9 mouse cellular contexts compared by ENCODE assay signal in the genomic region with DNA sequence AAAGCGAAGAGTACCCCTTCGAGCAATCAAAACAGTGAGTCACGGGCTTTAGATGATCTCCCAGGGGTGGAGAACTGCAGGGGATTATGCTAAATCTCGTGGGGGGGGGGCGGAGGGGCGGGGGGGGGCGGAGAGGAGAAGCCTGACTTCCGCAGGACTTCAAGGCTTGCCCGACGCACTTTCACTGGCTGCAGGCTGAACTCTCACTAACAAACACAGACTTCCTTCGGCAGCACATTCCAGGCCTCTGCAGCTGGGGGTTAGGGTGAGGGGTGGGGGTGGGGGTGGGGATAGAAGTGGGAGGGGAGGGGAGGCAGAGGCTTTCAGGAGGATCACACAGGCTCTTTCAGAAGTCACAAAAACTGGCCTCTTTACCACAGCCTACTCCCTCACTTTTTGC. TPM values are rescaled to one million over a fixed set of nuclear protein-coding genes. Genes with fewer than 3 reads are reported as not detected.
DNase-seq lines count a peak whose midpoint lies in the region; ATAC-seq and TF ChIP-seq lines count a peak whose summit lies in the region.
"Had no signal": no experiment of that assay in that cellular context is flagged by ENCODE, and none has a peak within 500 bp of the region (broad histone marks: within the 10 kb centered on the region; RNA-seq: fewer than 3 reads in every experiment).

No protein-coding gene starts in this region.

- H3K27me3 ChIP-seq in heart, embryonic 10.5 days (ENCODE audit: insufficient read depth, poor library complexity, severe bottlenecking): no peaks in the 10 kb centered on the region
- H3K27me3 ChIP-seq in heart, embryonic 14.5 days (ENCODE audit: control insufficient read depth, insufficient read depth, low read length): no peaks in the 10 kb centered on the region
- no peaks in the 10 kb centered on the region for H3K27me3 ChIP-seq in liver, adult 2 months (ENCODE audit: control insufficient read depth, insufficient read depth, low read length)
- H3K27me3 ChIP-seq in neural tube, embryonic 13.5 days: peaks cover 4% of the 10 kb centered on the region; the same call in 1 of the 2 replicates

- 0 out of 2 replicates have a peak, but pooled peaks cover 1% of the 10 kb centered on the region for H3K36me3 ChIP-seq in heart, embryonic 10.5 days
- no peaks in the 10 kb centered on the region for H3K36me3 ChIP-seq in heart, embryonic 14.5 days (ENCODE audit: control insufficient read depth, insufficient read depth, low read length)
- no peaks in the 10 kb centered on the region for H3K36me3 ChIP-seq in liver, adult 2 months (ENCODE audit: control insufficient read depth, insufficient read depth, low read length)
- H3K36me3 ChIP-seq in neural tube, embryonic 13.5 days: no peaks in the 10 kb centered on the region

- no peak for ATAC-seq in heart, embryonic 14.5 days (ENCODE audit: insufficient number of reproducible peaks, insufficient read depth, low FRiP score, low read depth)
- ATAC-seq in neural tube, embryonic 13.5 days (ENCODE audit: low read depth): no peak
- no peak for ATAC-seq in megakaryocyte progenitor cell, adult 5-6 weeks (replicated peaks; ENCODE audit: poor library complexity)

- under 1% methylated on average over 10 of the region's 11 CpGs for WGBS in heart, embryonic 10.5 days
- whole genome bisulfite sequencing in heart, embryonic 14.5 days: 0% methylated on average over 8 of the region's 11 CpGs
- WGBS in liver, adult 2 months: 1% methylated on average over 11 of the region's 11 CpGs
- WGBS in neural tube, embryonic 13.5 days: 3% methylated on average over 7 of the region's 11 CpGs

- H3K9me3 ChIP-seq in heart, embryonic 10.5 days: no peaks in the 10 kb centered on the region
- H3K9me3 ChIP-seq in heart, embryonic 14.5 days (ENCODE audit: control insufficient read depth, low read length): no peaks in the 10 kb centered on the region
- H3K9me3 ChIP-seq in neural tube, embryonic 13.5 days: no peaks in the 10 kb centered on the region

- H3K4me3 ChIP-seq in heart, embryonic 10.5 days: peak overlapping the region; percentile 50
- peak overlapping the region; percentile 20 to 31; a peak in 3 of 4 replicates for H3K4me3 ChIP-seq in heart, embryonic 14.5 days (ENCODE audit: control insufficient read depth in 1 of 2, insufficient read depth in 1 of 2, low read depth in 1 of 2, low read length in 2 of 2)
- no peak overlapping the region for H3K4me3 ChIP-seq in liver, adult 2 months (ENCODE audit: insufficient read depth, low read depth, low read length)
- H3K4me3 ChIP-seq in neural tube, embryonic 13.5 days: peak overlapping the region; percentile 1; the same call in 1 of the 2 replicates

- H3K79me2 ChIP-seq in liver, adult 2 months (ENCODE audit: control insufficient read depth, insufficient read depth, low read length): no peaks in the 10 kb centered on the region

- peak overlapping the region; percentile 66 for H3K4me2 ChIP-seq in heart, embryonic 14.5 days (ENCODE audit: low read length)
- peak overlapping the region; percentile 45 for H3K4me2 ChIP-seq in neural tube, embryonic 13.5 days

- peak overlapping the region; percentile 58 for H3K9ac ChIP-seq in heart, embryonic 14.5 days (ENCODE audit: low read length)
- no peak overlapping the region for H3K9ac ChIP-seq in liver, adult 2 months (ENCODE audit: low read depth, low read length)
- peak overlapping the region; percentile 44; the same call in 1 of the 2 replicates for H3K9ac ChIP-seq in neural tube, embryonic 13.5 days

- H3K27ac ChIP-seq in heart, embryonic 10.5 days: peak overlapping the region; percentile 87
- peak overlapping the region in 1 of 2 experiments; percentile 57; a peak in 2 of 4 replicates for H3K27ac ChIP-seq in heart, embryonic 14.5 days (replicated peaks in 1 of 2; ENCODE audit: control insufficient read depth in 1 of 2, insufficient read depth in 1 of 2, low read depth in 2 of 2, low read length in 2 of 2)
- H3K27ac ChIP-seq in liver, adult 2 months (replicated peaks; ENCODE audit: insufficient read depth, low read depth, low read length): peak overlapping the region; percentile 36; the same call in 1 of the 2 replicates
- H3K27ac ChIP-seq in neural tube, embryonic 13.5 days (replicated peaks): peak overlapping the region; percentile 30; the same call in 1 of the 2 replicates

- TF ChIP-seq CTCF in liver, adult 2 months (IDR thresholded peaks at IDR 0.05; ENCODE audit: low read depth, low read length): no peak

- peak; percentile 83 for DNase-seq in heart, embryonic 10.5 days (ENCODE audit: low spot score)
- DNase-seq in heart, adult 8-10 months (ENCODE audit: low spot score): no peak
- peak; percentile 22 for DNase-seq in liver, adult 2 months (ENCODE audit: extremely low read depth, low read depth, low spot score)
- DNase-seq in cerebellum, postnatal 10 days: no peak
- DNase-seq in T-cell, adult 2 months (ENCODE audit: low spot score): no peak

- no peak for TF ChIP-seq POLR2A in liver, adult 2 months (IDR thresholded peaks at IDR 0.05; ENCODE audit: extremely low read depth, insufficient read depth, low read length)

- H3K4me1 ChIP-seq in heart, embryonic 10.5 days: peaks cover 70% of the 10 kb centered on the region
- peaks cover 19 to 40% of the 10 kb centered on the region in 2 experiments for H3K4me1 ChIP-seq in heart, embryonic 14.5 days (ENCODE audit: control insufficient read depth in 2 of 2, insufficient read depth in 2 of 2, low read length in 2 of 2)
- H3K4me1 ChIP-seq in liver, adult 2 months (ENCODE audit: control insufficient read depth, insufficient read depth, low read length): peaks cover 1% of the 10 kb centered on the region; the same call in 1 of the 2 replicates
- H3K4me1 ChIP-seq in neural tube, embryonic 13.5 days (replicated peaks): peaks cover 13% of the 10 kb centered on the region

RNA-seq across cellular contexts. Expression of gene Rerg, which starts 27.5 kb away (rescaled TPM):
- polyA plus RNA-seq in heart, embryonic 10.5 days (2016; fragmentation: Nextera tagmentation; extraction: Ambion mirVana): 3.8 and 6.8 TPM in 2 replicates
- 1 to 10 TPM; 2.4 to 3.0 (median 2.7) TPM for total RNA-seq in heart, adult 8-10 months (2022)
- 4.4 and 5.4 TPM in 2 replicates for polyA plus RNA-seq in heart, embryonic 14.5 days (2014; fragmentation: Nextera tagmentation; extraction: Ambion mirVana)
- 2.2 and 2.8 TPM in 2 replicates for total RNA-seq in liver, adult 2 months (2014; rRNA removed)
- polyA plus RNA-seq in liver, adult 2 months (2012; rRNA removed): 1.3 and 2.2 TPM in 2 replicates
- 2.7 and 5.5 TPM in 2 replicates for polyA plus RNA-seq in neural tube, embryonic 13.5 days (2015; fragmentation: Nextera tagmentation; extraction: Ambion mirVana)
- 0.22 TPM in 1 of 2 replicates, not detected in the other for total RNA-seq in megakaryocyte progenitor cell, adult 5-6 weeks (2015)
- total RNA-seq in megakaryocyte progenitor cell, adult 5-6 weeks (2017): not detected in 2 replicates
- total RNA-seq: hematopoietic stem cell, adult 5-6 weeks had no signal

Comparison
In these comparisons a context has a peak if more than half of its experiments do, and no peak if none do; other contexts are left out.
1. DNase-seq: peak in heart, embryonic 10.5 days (single experiment) and liver, adult 2 months (single experiment); none in heart, adult 8-10 months (single experiment), cerebellum, postnatal 10 days (0 of 2) and T-cell, adult 2 months (single experiment).